Mouse (Mus musculus) liver, postnatal 0 days (tissue): ENCODE data around the gene Syt6.

Experiments used
- CTCF ChIP-seq: sonication (generic); IDR thresholded peaks from 2 replicates; pipeline ENCODE4 v1.5.1; 2016; ENCODE audit warnings: antibody characterized with exemption, low read depth
- EP300 ChIP-seq: IDR thresholded peaks from 2 replicates; pipeline ENCODE4 v1.6.1; 2016; ENCODE audit warnings: antibody characterized with exemption, low read depth, mild to moderate bottlenecking

- TF ChIP-seq CTCF, result no peak
- TF ChIP-seq EP300, result no peak
Measured at GRCm38 (mm10) chr3:103526201-103526704, 48.8 kb upstream of the Syt6 start.
